Mouse (Mus musculus): ENCODE measurements around the gene Plekhg1. TPM values are rescaled to one million over a fixed set of nuclear protein-coding genes. Genes with fewer than 3 reads are reported as not detected.

Plekhg1 gene
- total and polyA plus RNA-seq, 2 experiments from 2014 or later, result 4.1 to 14.3 TPM

- Histone ChIP-seq H3K27me3 (ENCODE audit: control insufficient read depth, insufficient read depth, low read length) (no peaks in the 10 kb centered on the region), H3K9me3 (replicated peaks; ENCODE audit: control insufficient read depth, low read length) (no peaks in the 10 kb centered on the region), H3K4me1 (ENCODE audit: control insufficient read depth, insufficient read depth) (peaks cover 3% of the 10 kb centered on the region; the same call in 1 of the 2 replicates), H3K36me3 (replicated peaks; ENCODE audit: control insufficient read depth, insufficient read depth, low read length) (no peaks in the 10 kb centered on the region), H3K4me3 (ENCODE audit: low read depth, low read length) (no peak overlapping the region), H3K9ac (replicated peaks; ENCODE audit: low read depth, low read length) (no peak overlapping the region), H3K27ac (ENCODE audit: low read depth) (no peak overlapping the region; the same call in 1 of the 2 replicates), H3K4me2 (ENCODE audit: low read depth, low read length) (no peak overlapping the region)
- no peak for TF ChIP-seq EP300 (IDR thresholded peaks at IDR 0.05; ENCODE audit: low read depth)
- no peak for TF ChIP-seq CTCF (IDR thresholded peaks at IDR 0.05; ENCODE audit: low read depth)
- 44% methylated on average over 10 of the region's 10 CpGs for WGBS
- DNase-seq (ENCODE audit: low spot score) (peak; percentile 43), ATAC-seq (ENCODE audit: insufficient read depth, low read depth) (peak; percentile 18; the same call in 1 of the 2 replicates)
These were observed 95.5 kb downstream of the Plekhg1 start for GRCm38 (mm10) chr10:3835616-3836015.

- no peak overlapping the region for H3K27ac ChIP-seq (ENCODE audit: low read depth)
- no peak overlapping the region for H3K4me3 ChIP-seq (ENCODE audit: low read depth, low read length)
- no peak overlapping the region for H3K9ac ChIP-seq (replicated peaks; ENCODE audit: low read depth, low read length)
- no peaks in the 10 kb centered on the region for H3K36me3 ChIP-seq (replicated peaks; ENCODE audit: control insufficient read depth, insufficient read depth, low read length)
- TF ChIP-seq EP300 (IDR thresholded peaks at IDR 0.05; ENCODE audit: low read depth) (no peak), CTCF (IDR thresholded peaks at IDR 0.05; ENCODE audit: low read depth) (no peak)
- no peak for ATAC-seq (ENCODE audit: insufficient read depth, low read depth)
- no peaks in the 10 kb centered on the region for H3K9me3 ChIP-seq (replicated peaks; ENCODE audit: control insufficient read depth, low read length)
- 63% methylated on average over 6 of the region's 6 CpGs for WGBS
- H3K27me3 ChIP-seq (ENCODE audit: control insufficient read depth, insufficient read depth, low read length), result no peaks in the 10 kb centered on the region
- no peak for DNase-seq (ENCODE audit: low spot score)
- H3K4me1 ChIP-seq (ENCODE audit: control insufficient read depth, insufficient read depth), result no peaks in the 10 kb centered on the region
- H3K4me2 ChIP-seq (ENCODE audit: low read depth, low read length), result no peak overlapping the region
These were observed 99.7 kb downstream of the Plekhg1 start for GRCm38 (mm10) chr10:3839748-3840432.

- no peak overlapping the region for H3K4me2 ChIP-seq (ENCODE audit: low read depth, low read length)
- H3K9ac ChIP-seq (replicated peaks; ENCODE audit: low read depth, low read length), result no peak overlapping the region
- TF ChIP-seq EP300 (IDR thresholded peaks at IDR 0.05; ENCODE audit: low read depth), result no peak
- TF ChIP-seq CTCF (IDR thresholded peaks at IDR 0.05; ENCODE audit: low read depth), result no peak
- no peaks in the 10 kb centered on the region for H3K4me1 ChIP-seq (ENCODE audit: control insufficient read depth, insufficient read depth)
- DNase-seq (ENCODE audit: low spot score) (no peak), ATAC-seq (ENCODE audit: insufficient read depth, low read depth) (no peak)
- WGBS, result 73% methylated on average over 5 of the region's 5 CpGs
- no peak overlapping the region for H3K4me3 ChIP-seq (ENCODE audit: low read depth, low read length)
- no peaks in the 10 kb centered on the region for H3K9me3 ChIP-seq (replicated peaks; ENCODE audit: control insufficient read depth, low read length)
- H3K27ac ChIP-seq (ENCODE audit: low read depth), result no peak overlapping the region
- no peaks in the 10 kb centered on the region for H3K36me3 ChIP-seq (replicated peaks; ENCODE audit: control insufficient read depth, insufficient read depth, low read length)
- H3K27me3 ChIP-seq (ENCODE audit: control insufficient read depth, insufficient read depth, low read length), result no peaks in the 10 kb centered on the region
These were observed 104.3 kb downstream of the Plekhg1 start for GRCm38 (mm10) chr10:3844430-3844829.

GRCm38 (mm10) chr10:3847021-3847420 is 106.9 kb downstream of the Plekhg1 start:
- no peaks in the 10 kb centered on the region for H3K9me3 ChIP-seq (replicated peaks; ENCODE audit: control insufficient read depth, low read length)
- H3K9ac ChIP-seq (replicated peaks; ENCODE audit: low read depth, low read length), result no peak overlapping the region
- DNase-seq (ENCODE audit: low spot score) (no peak), ATAC-seq (ENCODE audit: insufficient read depth, low read depth) (no peak)
- H3K27me3 ChIP-seq (ENCODE audit: control insufficient read depth, insufficient read depth, low read length), result no peaks in the 10 kb centered on the region
- no peak overlapping the region for H3K4me3 ChIP-seq (ENCODE audit: low read depth, low read length)
- H3K36me3 ChIP-seq (replicated peaks; ENCODE audit: control insufficient read depth, insufficient read depth, low read length), result no peaks in the 10 kb centered on the region
- WGBS, result 47% methylated on average over 2 of the region's 2 CpGs
- no peak overlapping the region for H3K4me2 ChIP-seq (ENCODE audit: low read depth, low read length)
- TF ChIP-seq EP300 (IDR thresholded peaks at IDR 0.05; ENCODE audit: low read depth) (no peak), CTCF (IDR thresholded peaks at IDR 0.05; ENCODE audit: low read depth) (no peak)
- no peaks in the 10 kb centered on the region for H3K4me1 ChIP-seq (ENCODE audit: control insufficient read depth, insufficient read depth)
- H3K27ac ChIP-seq (ENCODE audit: low read depth), result no peak overlapping the region

- Histone ChIP-seq H3K36me3 (replicated peaks; ENCODE audit: control insufficient read depth, insufficient read depth, low read length) (no peaks in the 10 kb centered on the region), H3K27me3 (ENCODE audit: control insufficient read depth, insufficient read depth, low read length) (no peaks in the 10 kb centered on the region), H3K9me3 (replicated peaks; ENCODE audit: control insufficient read depth, low read length) (no peaks in the 10 kb centered on the region), H3K9ac (replicated peaks; ENCODE audit: low read depth, low read length) (no peak overlapping the region), H3K4me1 (ENCODE audit: control insufficient read depth, insufficient read depth) (peaks cover 7% of the 10 kb centered on the region; the same call in 1 of the 2 replicates), H3K27ac (ENCODE audit: low read depth) (no peak overlapping the region), H3K4me3 (ENCODE audit: low read depth, low read length) (no peak overlapping the region), H3K4me2 (ENCODE audit: low read depth, low read length) (no peak overlapping the region)
- TF ChIP-seq EP300 (IDR thresholded peaks at IDR 0.05; ENCODE audit: low read depth), result no peak
- TF ChIP-seq CTCF (IDR thresholded peaks at IDR 0.05; ENCODE audit: low read depth), result no peak
- WGBS, result 33% methylated on average over 2 of the region's 2 CpGs
- no peak for DNase-seq (ENCODE audit: low spot score)
- ATAC-seq (ENCODE audit: insufficient read depth, low read depth), result no peak
These were observed 111.3 kb downstream of the Plekhg1 start for GRCm38 (mm10) chr10:3851461-3851860.

GRCm38 (mm10) chr10:3852733-3853132 is 112.6 kb downstream of the Plekhg1 start:
- H3K27ac ChIP-seq (ENCODE audit: low read depth), result no peak overlapping the region
- ATAC-seq (ENCODE audit: insufficient read depth, low read depth), result no peak
- 89% methylated on average over 3 of the region's 3 CpGs for WGBS

More at GRCm38 (mm10) chr10:3852733-3853132, 112.6 kb downstream of the Plekhg1 start:
- H3K4me3 ChIP-seq (ENCODE audit: low read depth, low read length), result no peak overlapping the region
- no peak for DNase-seq (ENCODE audit: low spot score)
- no peak overlapping the region for H3K4me2 ChIP-seq (ENCODE audit: low read depth, low read length)
- no peaks in the 10 kb centered on the region for H3K36me3 ChIP-seq (replicated peaks; ENCODE audit: control insufficient read depth, insufficient read depth, low read length)
- H3K9me3 ChIP-seq (replicated peaks; ENCODE audit: control insufficient read depth, low read length), result no peaks in the 10 kb centered on the region
- TF ChIP-seq EP300 (IDR thresholded peaks at IDR 0.05; ENCODE audit: low read depth) (no peak), CTCF (IDR thresholded peaks at IDR 0.05; ENCODE audit: low read depth) (no peak)
- H3K9ac ChIP-seq (replicated peaks; ENCODE audit: low read depth, low read length), result no peak overlapping the region
- peaks cover 7% of the 10 kb centered on the region; the same call in 1 of the 2 replicates for H3K4me1 ChIP-seq (ENCODE audit: control insufficient read depth, insufficient read depth)
- no peaks in the 10 kb centered on the region for H3K27me3 ChIP-seq (ENCODE audit: control insufficient read depth, insufficient read depth, low read length)
